Mouse (Mus musculus) gastrocnemius, adult 2 months (tissue): ENCODE measurements at regions not wholly inside any gene's neighbourhood (a gene's known extent, or its start where the extent isn't known, plus 50 kb on each side); places are given as distances from the start of the nearest gene placed in this dataset.

ENCODE experiments used
- DNase-seq: peaks from one replicate; pipeline ENCODE4 v3.0.0; 2022
- H3K27ac ChIP-seq: fragments of 200-600 bp; 2 replicates; pipeline ENCODE4 v1.8.1; 2022; ENCODE audit warnings: mild to moderate bottlenecking
- H3K4me3 ChIP-seq: fragments of 200-600 bp; 2 replicates; pipeline ENCODE4 v1.8.1; 2022; ENCODE audit warnings: mild to moderate bottlenecking, moderate library complexity
- CTCF ChIP-seq: fragments of 200-600 bp; IDR thresholded peaks from 2 replicates; pipeline ENCODE4 v1.8.1; 2022; ENCODE audit warnings: antibody characterized with exemption, mild to moderate bottlenecking, moderate library complexity
- intact Hi-C: fragments of 180-260 bp; cut with DNase I; formaldehyde crosslinking; loops from one replicate; pipeline ENCODE4 v1.15.1; 2025

- H3K27ac ChIP-seq = no peak overlapping the region
- H3K4me3 ChIP-seq = no peak overlapping the region
- intact Hi-C loops = no loop called here
- no peak for DNase-seq
- no peak for TF ChIP-seq CTCF
Observed at GRCm38 (mm10) chr1:184428035-184428434, 304.4 kb downstream of the Hlx start.

GRCm38 (mm10) chr1:184425694-184426093 is 306.7 kb downstream of the Hlx start:
- H3K27ac ChIP-seq = peak overlapping the region; percentile 56
- H3K4me3 ChIP-seq = no peak overlapping the region
- intact Hi-C loops = no loop called here
- no peak for TF ChIP-seq CTCF
- peak; percentile 77 for DNase-seq

- no peak for TF ChIP-seq CTCF
- H3K4me3 ChIP-seq = no peak overlapping the region
- intact Hi-C loops = no loop called here
- DNase-seq = no peak
- H3K27ac ChIP-seq = no peak overlapping the region
Observed at GRCm38 (mm10) chr1:184424035-184424434, 308.4 kb downstream of the Hlx start.

GRCm38 (mm10) chr1:184412596-184412995 is 319.8 kb downstream of the Hlx start:
- Histone ChIP-seq H3K4me3 (no peak overlapping the region), H3K27ac (no peak overlapping the region)
- DNase-seq = no peak
- intact Hi-C loops = no loop called here
- TF ChIP-seq CTCF = no peak

GRCm38 (mm10) chr1:184411066-184411465 is 321.4 kb downstream of the Hlx start:
- intact Hi-C loops = no loop called here
- DNase-seq = no peak
- H3K27ac ChIP-seq = no peak overlapping the region
- H3K4me3 ChIP-seq = no peak overlapping the region
- TF ChIP-seq CTCF = no peak

- Histone ChIP-seq H3K27ac (no peak overlapping the region), H3K4me3 (no peak overlapping the region)
- TF ChIP-seq CTCF = no peak
- DNase-seq = no peak
- intact Hi-C loops = no loop called here
Observed at GRCm38 (mm10) chr1:184409986-184410385, 322.4 kb downstream of the Hlx start.

- Histone ChIP-seq H3K4me3 (no peak overlapping the region), H3K27ac (no peak overlapping the region)
- no peak for TF ChIP-seq CTCF
- intact Hi-C loops = no loop called here
- DNase-seq = peak; percentile 24
Observed at GRCm38 (mm10) chr1:184402985-184403384, 329.4 kb downstream of the Hlx start.

GRCm38 (mm10) chr1:184395215-184395614 is 337.2 kb downstream of the Hlx start:
- peak overlapping the region; percentile 27 for H3K4me3 ChIP-seq
- H3K27ac ChIP-seq = peak overlapping the region; percentile 66
- peak; percentile 69 for DNase-seq
- intact Hi-C loops = loop anchor here (1.0 to 5.0 kb wide), 2 partner anchors 129 to 342 kb away; no protein-coding TSS in a partner anchor
- TF ChIP-seq CTCF = peak; percentile 80

GRCm38 (mm10) chr1:184394559-184395194 is 337.7 kb downstream of the Hlx start:
- intact Hi-C loops = loop anchor here (1.0 to 5.0 kb wide), 2 partner anchors 128 to 343 kb away; no protein-coding TSS in a partner anchor
- Histone ChIP-seq H3K4me3 (peak overlapping the region; percentile 27), H3K27ac (peak overlapping the region; percentile 66)
- peak; percentile 34 for DNase-seq
- no peak for TF ChIP-seq CTCF

- no peak overlapping the region for H3K27ac ChIP-seq
- no peak for TF ChIP-seq CTCF
- intact Hi-C loops = no loop called here
Observed at GRCm38 (mm10) chr1:184384088-184384823, 348.2 kb downstream of the Hlx start.

GRCm38 (mm10) chr1:184378665-184379064 is 344.6 kb upstream of the 1700056E22Rik start:
- intact Hi-C loops = loop anchor here (5.0 kb wide), 1 partner anchor 359 kb away; no protein-coding TSS in a partner anchor

More at GRCm38 (mm10) chr1:184384088-184384823, 348.2 kb downstream of the Hlx start:
- DNase-seq = peak; percentile 33
- no peak overlapping the region for H3K4me3 ChIP-seq

GRCm38 (mm10) chr1:184365026-184365425 is 330.9 kb upstream of the 1700056E22Rik start:
- intact Hi-C loops = no loop called here

More at GRCm38 (mm10) chr1:184378665-184379064, 344.6 kb upstream of the 1700056E22Rik start:
- H3K27ac ChIP-seq = no peak overlapping the region
- H3K4me3 ChIP-seq = no peak overlapping the region
- no peak for DNase-seq
- TF ChIP-seq CTCF = peak; percentile 48

GRCm38 (mm10) chr1:184358226-184358568 is 324.1 kb upstream of the 1700056E22Rik start:
- intact Hi-C loops = no loop called here
- no peak for DNase-seq
- H3K27ac ChIP-seq = no peak overlapping the region

More at GRCm38 (mm10) chr1:184365026-184365425, 330.9 kb upstream of the 1700056E22Rik start:
- H3K4me3 ChIP-seq = no peak overlapping the region
- TF ChIP-seq CTCF = no peak
- no peak overlapping the region for H3K27ac ChIP-seq
- no peak for DNase-seq

More at GRCm38 (mm10) chr1:184358226-184358568, 324.1 kb upstream of the 1700056E22Rik start:
- no peak for TF ChIP-seq CTCF
- no peak overlapping the region for H3K4me3 ChIP-seq
